Mouse (Mus musculus) liver, embryonic 11.5 days (tissue): ENCODE data around the gene Pigk. TPM values are rescaled to one million over a fixed set of nuclear protein-coding genes. Genes with fewer than 3 reads are reported as not detected.
A peak's percentile ranks its signal among the peaks of the same experiment; 100 is the strongest.

Source experiments
- ATAC-seq: fragments of 200-750 bp; cut with Nextera tagmentation; replicated peaks from 2 replicates; pipeline ENCODE4 v1.8.0; 2017; ENCODE audit warnings: moderate number of reproducible peaks, mild to moderate bottlenecking, moderate TSS enrichment, moderate library complexity; ENCODE audit not compliant: low FRiP score
- DNase-seq: peaks from one replicate; pipeline ENCODE4 v3.0.0-alpha.2; 2017; ENCODE audit warnings: low spot score
- H3K27ac ChIP-seq: fragments of 300-500 bp; sonication (generic); 2 replicates; pipeline ENCODE4 v1.5.1; 2014; ENCODE audit warnings: mild to moderate bottlenecking, low read depth, low read length, control low read depth
- H3K27me3 ChIP-seq: fragments of 300-500 bp; sonication (generic); replicated peaks from 2 replicates; pipeline ENCODE4 v1.6.1; 2014; ENCODE audit warnings: low read length, mixed read lengths; ENCODE audit not compliant: control insufficient read depth, insufficient read depth
- H3K36me3 ChIP-seq: fragments of 300-500 bp; sonication (generic); 2 replicates; pipeline ENCODE4 v1.6.1; 2014; ENCODE audit warnings: mild to moderate bottlenecking, low read length, moderate library complexity, mixed read lengths; ENCODE audit not compliant: control insufficient read depth, insufficient read depth
- H3K4me1 ChIP-seq: fragments of 300-500 bp; sonication (generic); replicated peaks from 2 replicates; pipeline ENCODE4 v1.6.1; 2014; ENCODE audit warnings: low read length, mixed read lengths; ENCODE audit not compliant: control insufficient read depth, insufficient read depth
- H3K4me2 ChIP-seq: fragments of 300-500 bp; sonication (generic); 2 replicates; pipeline ENCODE4 v1.6.1; 2014; ENCODE audit warnings: mild to moderate bottlenecking, control low read depth, moderate library complexity
- H3K4me3 ChIP-seq: fragments of 300-500 bp; sonication (generic); 2 replicates; pipeline ENCODE4 v1.5.1; 2014; ENCODE audit warnings: low read depth, low read length, control low read depth
- H3K9ac ChIP-seq: fragments of 300-500 bp; sonication (generic); 2 replicates; pipeline ENCODE4 v1.6.1; 2014; ENCODE audit warnings: low read depth, low read length, control low read depth
- H3K9me3 ChIP-seq: fragments of 300-500 bp; sonication (generic); 2 replicates; pipeline ENCODE4 v1.6.1; 2016; ENCODE audit warnings: low read length, inconsistent platforms, mixed read lengths; ENCODE audit not compliant: control insufficient read depth
- WGBS: fragments of 180-500 bp; shearing (Covaris S2); extraction: QIAGEN DNeasy Blood & Tissue Kit; methylation state at CpG from one replicate; pipeline ENCODE4 v1.1.7; 2014; 5-methylcytosine and 5-hydroxymethylcytosine counted together
- polyA plus RNA-seq: library from polyadenylated mRNA; unstranded; fragments of >200 nt; fragmentation: Nextera tagmentation; extraction: Ambion mirVana; gene quantifications from 2 replicates; pipeline ENCODE4 v1.2.1, GENCODE M21; 2014

Gene Pigk
- polyA plus RNA-seq, 1 experiment from 2014 or later = 44.2 TPM

DNA sequence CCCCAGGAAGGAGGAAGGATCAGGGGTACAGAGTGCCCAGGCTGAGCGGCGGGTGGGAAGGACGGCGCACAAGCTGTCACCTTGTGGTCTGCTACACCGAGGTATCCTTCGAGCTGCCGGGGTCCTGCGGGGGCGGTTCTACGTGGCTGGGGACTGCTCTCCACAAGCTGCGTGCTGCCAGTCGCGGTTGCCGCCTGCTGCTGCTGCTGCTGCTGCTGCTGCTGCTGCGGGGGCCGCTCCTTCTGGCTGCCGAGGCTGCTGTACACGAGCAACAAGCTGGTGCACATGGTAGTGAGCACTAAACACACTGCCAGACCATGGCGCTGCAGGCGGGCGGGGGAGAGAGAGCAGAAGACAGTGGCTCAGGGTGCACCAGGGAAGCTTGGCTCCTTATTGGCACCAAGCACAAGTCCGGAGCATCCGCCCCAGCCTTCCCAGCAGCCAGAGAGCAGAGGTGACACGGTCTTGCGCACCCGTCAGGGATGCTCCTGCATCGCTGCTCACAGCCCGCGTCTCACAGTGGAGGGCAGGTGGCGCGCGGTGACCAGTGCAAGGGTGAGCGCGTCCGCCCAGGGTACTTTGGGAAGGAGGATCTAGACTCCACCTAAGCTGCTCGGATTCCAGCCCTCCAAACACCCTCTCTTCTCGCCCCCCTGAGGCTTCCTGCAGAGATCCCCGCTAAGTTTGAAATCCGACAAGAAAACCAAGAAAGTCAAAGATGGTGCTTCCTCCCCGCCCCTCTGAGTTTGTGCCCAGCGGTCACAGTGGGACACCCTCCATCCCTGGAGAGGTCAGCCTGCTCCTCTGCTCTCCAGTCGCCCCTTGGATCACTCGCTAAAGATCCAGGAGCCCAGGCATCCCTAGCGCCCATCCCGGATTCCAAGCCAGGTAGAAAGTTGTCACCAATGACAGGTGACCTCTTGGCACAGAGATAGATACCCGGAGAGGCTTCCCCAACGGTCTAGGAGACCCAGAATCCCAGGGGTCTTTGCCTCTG is 267.4 kb downstream of the Pigk start:
- H3K9me3 ChIP-seq = no peaks in the 10 kb centered on the region
- DNase-seq (peak; percentile 54), ATAC-seq (peak; percentile 36; the same call in 1 of the 2 replicates)
- WGBS = 1% methylated on average over 47 of the region's 47 CpGs
- peaks cover 17% of the 10 kb centered on the region for H3K4me1 ChIP-seq
- no peak overlapping the region for H3K9ac ChIP-seq
- peaks cover 44% of the 10 kb centered on the region for H3K27me3 ChIP-seq
- H3K4me3 ChIP-seq = peak overlapping the region; percentile 38
- H3K27ac ChIP-seq = no peak overlapping the region
- H3K36me3 ChIP-seq = no peaks in the 10 kb centered on the region
- peak overlapping the region; percentile 74 for H3K4me2 ChIP-seq

GRCm38 (mm10) chr3:152981988-152982387 is 268.1 kb downstream of the Pigk start, which contains the start of gene St6galnac5:
Gene St6galnac5 (minus strand): TSS chr3:152982246.
- Histone ChIP-seq H3K4me2 (peak within 1 kb of the TSS; percentile 74), H3K27me3 (peaks cover 44% of the 10 kb centered on the region), H3K4me3 (peak within 1 kb of the TSS; percentile 38), H3K9ac (no peak within 1 kb of the TSS), H3K36me3 (no peaks in the 10 kb centered on the region), H3K9me3 (no peaks in the 10 kb centered on the region), H3K27ac (no peak within 1 kb of the TSS), H3K4me1 (peaks cover 17% of the 10 kb centered on the region)
- under 1% methylated on average over 17 of the region's 17 CpGs for WGBS
- DNase-seq = peak; percentile 38
- no peak for ATAC-seq

DNA sequence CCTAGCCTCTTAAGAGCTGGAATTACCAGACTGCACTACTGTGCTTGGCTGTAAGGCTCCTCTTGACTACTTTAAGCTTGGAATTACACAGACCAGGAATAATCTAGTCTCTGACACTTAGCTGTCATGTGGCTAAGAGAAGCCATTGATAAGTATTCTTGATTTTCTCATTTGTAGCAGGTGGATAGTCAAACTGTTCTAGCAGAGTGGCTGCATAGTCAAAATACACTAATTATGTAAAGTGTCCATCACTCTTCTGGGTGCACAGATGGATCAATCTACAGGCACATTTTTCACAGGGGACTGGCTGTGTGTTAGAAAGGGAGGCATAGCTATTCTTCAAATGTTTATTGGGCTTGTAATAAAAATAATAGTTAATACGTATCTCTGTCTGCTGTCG is 276.9 kb downstream of the Pigk start:
- ATAC-seq (no peak), DNase-seq (no peak)
- Histone ChIP-seq H3K4me3 (no peak overlapping the region), H3K36me3 (no peaks in the 10 kb centered on the region), H3K27ac (no peak overlapping the region), H3K4me1 (no peaks in the 10 kb centered on the region), H3K4me2 (no peak overlapping the region), H3K27me3 (no peaks in the 10 kb centered on the region), H3K9ac (no peak overlapping the region), H3K9me3 (no peaks in the 10 kb centered on the region)
- WGBS = 85% methylated on average over 2 of the region's 2 CpGs

DNA sequence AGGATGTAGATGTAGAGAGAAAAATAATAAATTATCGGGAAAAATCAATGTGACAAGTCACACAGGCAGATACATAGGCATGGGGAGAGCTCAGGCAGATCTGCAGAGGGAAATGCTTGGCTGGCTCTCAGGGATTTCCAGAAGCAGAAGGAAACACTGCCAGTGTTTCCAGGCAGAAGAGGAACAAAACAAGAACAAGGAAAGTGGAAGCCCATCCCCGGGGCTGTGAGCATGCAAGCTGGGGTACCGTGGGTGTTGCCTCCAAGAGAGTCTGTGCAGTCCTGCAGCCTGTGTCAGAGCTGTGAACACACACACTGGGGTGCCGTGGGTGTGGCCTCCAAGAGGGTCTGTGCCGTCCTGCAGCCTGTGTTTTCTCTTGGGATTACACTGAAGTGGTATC is 279.7 kb downstream of the Pigk start:
- H3K9ac ChIP-seq = no peak overlapping the region
- no peaks in the 10 kb centered on the region for H3K9me3 ChIP-seq
- no peaks in the 10 kb centered on the region for H3K27me3 ChIP-seq
- 53% methylated on average over 5 of the region's 5 CpGs for WGBS
- no peaks in the 10 kb centered on the region for H3K4me1 ChIP-seq
- ATAC-seq (no peak), DNase-seq (no peak)
- no peak overlapping the region for H3K4me2 ChIP-seq
- no peak overlapping the region for H3K27ac ChIP-seq
- H3K36me3 ChIP-seq = no peaks in the 10 kb centered on the region
- no peak overlapping the region for H3K4me3 ChIP-seq

DNA sequence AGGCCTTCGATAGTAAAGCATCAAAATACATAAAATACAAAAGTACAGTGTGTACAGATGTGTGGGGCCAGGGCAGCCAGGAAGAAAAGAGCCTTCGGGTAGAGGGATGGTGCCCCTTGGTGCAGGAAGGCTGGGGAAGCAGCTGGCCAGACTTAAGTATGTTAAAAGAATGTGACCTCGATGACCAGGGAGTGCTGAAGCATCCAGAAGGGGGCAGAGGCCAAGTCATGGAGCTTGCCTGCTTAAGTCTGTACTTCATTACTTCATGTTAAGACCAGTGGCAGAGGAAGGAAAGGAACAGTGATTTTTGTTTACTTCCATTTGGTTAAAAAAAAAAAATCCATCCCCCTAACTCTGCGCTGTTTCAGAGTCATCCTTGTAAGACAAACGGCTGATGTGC is 284.2 kb downstream of the Pigk start:
- Histone ChIP-seq H3K4me3 (no peak overlapping the region), H3K36me3 (no peaks in the 10 kb centered on the region), H3K9me3 (no peaks in the 10 kb centered on the region), H3K4me2 (no peak overlapping the region), H3K4me1 (no peaks in the 10 kb centered on the region), H3K9ac (no peak overlapping the region), H3K27me3 (no peaks in the 10 kb centered on the region), H3K27ac (no peak overlapping the region)
- WGBS = 54% methylated on average over 5 of the region's 5 CpGs
- ATAC-seq (no peak), DNase-seq (no peak)

DNA sequence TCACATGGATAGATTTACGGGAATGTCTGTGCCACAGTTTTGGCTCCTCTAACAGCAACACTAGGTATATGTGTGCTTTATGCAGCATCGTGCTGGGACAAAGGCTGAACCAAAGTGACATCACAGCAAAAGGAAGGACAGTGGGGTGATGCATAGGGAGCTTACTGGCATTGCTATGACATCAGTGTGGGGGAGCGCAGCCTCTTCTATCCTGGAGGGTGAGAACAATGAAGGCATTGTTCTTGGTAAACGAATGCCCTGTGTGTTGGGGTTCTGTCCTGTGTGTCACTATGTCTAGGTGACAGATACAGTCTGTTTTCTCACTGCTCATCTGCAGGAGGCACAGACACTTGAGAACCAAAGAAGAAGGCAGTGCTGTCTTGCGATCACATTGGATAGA is 285.0 kb downstream of the Pigk start:
- Histone ChIP-seq H3K27ac (no peak overlapping the region), H3K4me3 (no peak overlapping the region), H3K36me3 (no peaks in the 10 kb centered on the region), H3K4me1 (no peaks in the 10 kb centered on the region), H3K27me3 (no peaks in the 10 kb centered on the region), H3K9me3 (no peaks in the 10 kb centered on the region), H3K9ac (no peak overlapping the region), H3K4me2 (no peak overlapping the region)
- WGBS = 80% methylated on average over 5 of the region's 5 CpGs
- ATAC-seq = no peak
- DNase-seq = no peak

- Histone ChIP-seq H3K4me1 (no peaks in the 10 kb centered on the region), H3K27me3 (no peaks in the 10 kb centered on the region), H3K4me3 (no peak overlapping the region), H3K27ac (no peak overlapping the region), H3K4me2 (no peak overlapping the region), H3K36me3 (no peaks in the 10 kb centered on the region), H3K9ac (no peak overlapping the region), H3K9me3 (no peaks in the 10 kb centered on the region)
- no peak for ATAC-seq
- no peak for DNase-seq
- 89% methylated on average over 6 of the region's 6 CpGs for WGBS
Observed at GRCm38 (mm10) chr3:153006893-153007292, 293.0 kb downstream of the Pigk start.

DNA sequence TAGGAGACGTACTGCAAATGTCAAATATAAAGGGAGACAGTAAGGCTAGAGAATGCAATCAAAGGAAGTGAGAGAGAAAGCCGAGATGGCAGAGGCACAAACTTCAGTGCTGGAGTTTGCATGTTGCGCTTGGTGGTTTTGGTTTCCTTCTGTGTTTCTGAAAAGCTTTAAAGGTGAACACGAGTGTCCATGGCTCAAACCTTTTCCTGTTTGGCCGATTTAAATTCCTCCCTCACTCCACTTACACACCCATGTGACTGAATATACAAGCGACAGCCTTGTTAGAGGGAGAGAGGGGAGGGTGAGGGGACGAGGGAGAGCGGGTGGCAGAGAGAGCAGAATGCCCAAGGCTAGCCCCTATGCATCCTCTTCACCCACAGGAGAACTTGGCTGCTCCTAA is 302.5 kb downstream of the Pigk start:
- H3K9ac ChIP-seq = no peak overlapping the region
- no peak overlapping the region for H3K27ac ChIP-seq
- WGBS = 48% methylated on average over 8 of the region's 8 CpGs
- DNase-seq (no peak), ATAC-seq (no peak)
- no peaks in the 10 kb centered on the region for H3K4me1 ChIP-seq
- H3K4me3 ChIP-seq = no peak overlapping the region
- H3K9me3 ChIP-seq = no peaks in the 10 kb centered on the region
- no peaks in the 10 kb centered on the region for H3K27me3 ChIP-seq
- no peaks in the 10 kb centered on the region for H3K36me3 ChIP-seq
- no peak overlapping the region for H3K4me2 ChIP-seq

GRCm38 (mm10) chr3:153018051-153018450 is 304.2 kb downstream of the Pigk start:
- ATAC-seq (no peak), DNase-seq (no peak)
- no peaks in the 10 kb centered on the region; the same call in 1 of the 2 replicates for H3K27me3 ChIP-seq
- H3K27ac ChIP-seq = no peak overlapping the region
- WGBS = 69% methylated on average over 10 of the region's 10 CpGs
- H3K4me1 ChIP-seq = no peaks in the 10 kb centered on the region
- no peaks in the 10 kb centered on the region for H3K36me3 ChIP-seq
- H3K4me3 ChIP-seq = no peak overlapping the region
- H3K9me3 ChIP-seq = no peaks in the 10 kb centered on the region
- H3K9ac ChIP-seq = no peak overlapping the region
- no peak overlapping the region for H3K4me2 ChIP-seq
